Mouse (Mus musculus) embryonic facial prominence, embryonic 11.5 days (tissue): Measurements from ENCODE around the gene Pabpc4. TPM values are rescaled to one million over a fixed set of nuclear protein-coding genes. Genes with fewer than 3 reads are reported as not detected.
"Not testable (repeated sequence)": the region's sequence is repeated elsewhere in the genome, so short reads cannot be mapped to it uniquely, and the experiment has no call there.

Source experiments
- ATAC-seq: fragments of 200-750 bp; cut with Nextera tagmentation; replicated peaks from 2 replicates; pipeline ENCODE4 v1.8.0; 2017; ENCODE audit warnings: low read depth; ENCODE audit not compliant: insufficient number of reproducible peaks, low FRiP score, low TSS enrichment
- DNase-seq: peaks from one replicate; pipeline ENCODE4 v3.0.0-alpha.2; 2015; ENCODE audit warnings: low spot score
- H3K27ac ChIP-seq: fragments of 300-500 bp; sonication (generic); replicated peaks from 2 replicates; pipeline ENCODE4 v1.5.1; 2014; ENCODE audit warnings: mild to moderate bottlenecking, low read depth, low read length, control low read depth
- H3K27me3 ChIP-seq: fragments of 300-500 bp; sonication (generic); 2 replicates; pipeline ENCODE4 v1.6.1; 2014; ENCODE audit warnings: mild to moderate bottlenecking, low read length, moderate library complexity, mixed read lengths; ENCODE audit not compliant: control insufficient read depth, insufficient read depth
- H3K36me3 ChIP-seq: fragments of 300-500 bp; sonication (generic); replicated peaks from 2 replicates; pipeline ENCODE4 v1.6.1; 2014; ENCODE audit warnings: low read depth, mild to moderate bottlenecking, low read length, moderate library complexity, mixed read lengths; ENCODE audit not compliant: control insufficient read depth, insufficient read depth
- H3K4me1 ChIP-seq: fragments of 300-500 bp; sonication (generic); 2 replicates; pipeline ENCODE4 v1.6.1; 2014; ENCODE audit warnings: low read length, mixed read lengths; ENCODE audit not compliant: control insufficient read depth, insufficient read depth
- H3K4me2 ChIP-seq: fragments of 300-500 bp; sonication (generic); 2 replicates; pipeline ENCODE4 v1.6.1; 2014; ENCODE audit warnings: low read depth, mild to moderate bottlenecking, control low read depth, low read length, moderate library complexity
- H3K4me3 ChIP-seq: fragments of 300-500 bp; sonication (generic); 2 replicates; pipeline ENCODE4 v1.5.1; 2014; ENCODE audit warnings: low read depth, low read length, control low read depth
- H3K9ac ChIP-seq: fragments of 300-500 bp; sonication (generic); replicated peaks from 2 replicates; pipeline ENCODE4 v1.6.1; 2014; ENCODE audit warnings: mild to moderate bottlenecking, control low read depth, low read length
- H3K9me3 ChIP-seq: fragments of 300-500 bp; sonication (generic); replicated peaks from 2 replicates; pipeline ENCODE4 v1.6.1; 2016; ENCODE audit warnings: mild to moderate bottlenecking, low read length, inconsistent platforms, mixed read lengths; ENCODE audit not compliant: control insufficient read depth
- WGBS: fragments of 180-500 bp; shearing (Covaris S2); extraction: QIAGEN DNeasy Blood & Tissue Kit; methylation state at CpG from one replicate; pipeline ENCODE4 v1.1.7; 2014; 5-methylcytosine and 5-hydroxymethylcytosine counted together
- polyA plus RNA-seq: library from polyadenylated mRNA; unstranded; fragments of >200 nt; fragmentation: Nextera tagmentation; extraction: Ambion mirVana; gene quantifications from 2 replicates; pipeline ENCODE4 v1.2.1, GENCODE M21; 2014

The Pabpc4 gene
- polyA plus RNA-seq, 1 experiment from 2014 or later, result 44.0 TPM

DNA sequence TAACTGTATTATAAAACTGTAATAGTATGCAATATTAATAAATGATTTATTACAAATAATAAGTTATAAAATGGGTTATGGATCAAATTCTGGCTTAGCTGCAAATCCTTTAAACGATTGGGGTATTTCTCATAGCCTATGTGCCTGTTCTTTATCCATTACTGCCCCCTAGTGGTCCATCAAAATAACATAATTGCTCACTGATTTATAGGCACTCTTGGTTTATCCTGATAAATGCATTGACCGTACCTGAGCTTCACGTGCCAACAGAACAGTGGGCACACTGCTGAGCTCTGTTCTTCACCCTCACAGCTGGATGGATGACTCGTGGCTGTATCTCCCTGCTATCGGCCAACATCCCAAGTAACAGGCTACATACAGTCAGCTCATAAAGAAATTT is 7.5 kb upstream of the Pabpc4 start:
- Histone ChIP-seq H3K9me3 (no peaks in the 10 kb centered on the region), H3K4me3 (no peak overlapping the region), H3K4me2 (no peak overlapping the region), H3K27ac (no peak overlapping the region), H3K9ac (no peak overlapping the region), H3K4me1 (no peaks in the 10 kb centered on the region), H3K27me3 (no peaks in the 10 kb centered on the region), H3K36me3 (no peaks in the 10 kb centered on the region)
- ATAC-seq (no peak), DNase-seq (peak; percentile 81)
- WGBS, result 23% methylated on average over 5 of the region's 5 CpGs

DNA sequence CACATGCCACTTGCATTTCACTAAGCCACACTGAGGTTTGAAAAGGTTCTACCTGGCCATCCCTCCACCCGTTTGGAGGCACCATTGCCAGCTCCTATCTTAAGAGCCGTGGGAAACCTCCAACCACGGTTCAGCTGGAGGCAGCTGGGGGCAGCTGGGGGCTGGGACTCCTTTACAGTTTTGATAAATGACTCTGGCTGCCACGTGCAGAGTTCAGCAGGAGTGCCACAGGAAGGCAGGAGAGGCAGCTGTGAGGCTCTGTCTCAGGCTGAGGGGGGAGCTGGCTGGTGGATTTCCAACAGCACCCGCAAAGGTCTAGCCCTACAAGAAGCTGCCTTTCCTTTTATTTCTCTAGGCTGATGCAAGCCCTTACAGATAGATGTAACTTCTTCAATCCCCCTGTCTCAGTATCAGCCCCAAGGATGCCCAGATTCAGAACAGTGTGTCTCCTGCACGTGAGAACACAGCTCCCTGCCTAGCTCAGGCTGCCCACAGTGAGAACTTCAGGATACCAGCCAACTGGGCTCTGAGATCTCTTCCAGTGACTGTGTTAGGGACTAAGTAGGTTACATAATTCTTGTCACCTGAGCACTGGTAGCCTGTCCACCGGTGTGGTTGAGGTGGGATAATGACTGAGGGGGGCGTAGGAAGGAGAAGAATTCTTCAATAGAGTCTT is 1.9 kb upstream of the Pabpc4 start:
- H3K4me3 ChIP-seq, result no peak overlapping the region
- DNase-seq, result peak; percentile 14
- no peak overlapping the region for H3K27ac ChIP-seq
- no peaks in the 10 kb centered on the region for H3K36me3 ChIP-seq
- H3K4me1 ChIP-seq, result peaks cover 3% of the 10 kb centered on the region; the same call in 1 of the 2 replicates
- H3K27me3 ChIP-seq, result no peaks in the 10 kb centered on the region
- no peak overlapping the region for H3K9ac ChIP-seq
- 45% methylated on average over 8 of the region's 8 CpGs for WGBS
- no peaks in the 10 kb centered on the region for H3K9me3 ChIP-seq
- no peak for ATAC-seq
- no peak overlapping the region for H3K4me2 ChIP-seq

DNA sequence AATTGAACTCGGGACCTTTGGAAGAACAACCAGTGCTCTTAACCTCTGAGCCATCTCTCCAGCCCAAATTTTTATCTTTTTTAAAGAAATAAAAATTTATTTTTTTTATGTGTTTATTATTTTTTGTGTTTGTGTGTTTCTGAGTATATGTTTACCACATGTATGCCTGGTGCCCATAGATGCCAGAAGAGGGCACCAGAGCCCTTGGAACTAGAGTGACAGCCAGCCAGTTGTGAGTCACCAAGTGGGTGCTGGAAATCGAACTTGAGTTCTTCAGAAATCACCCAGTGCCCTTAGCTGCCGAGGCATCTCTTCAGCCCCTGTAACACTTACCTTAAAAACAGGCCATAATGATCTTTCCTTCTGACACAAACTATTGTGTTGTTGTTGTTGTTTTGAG is 8.9 kb downstream of the Pabpc4 start:
- Histone ChIP-seq H3K9me3 (no peaks in the 10 kb centered on the region), H3K4me3 (no peak overlapping the region), H3K36me3 (no peaks in the 10 kb centered on the region), H3K9ac (no peak overlapping the region), H3K4me1 (no peaks in the 10 kb centered on the region), H3K4me2 (no peak overlapping the region), H3K27me3 (no peaks in the 10 kb centered on the region), H3K27ac (no peak overlapping the region)
- no peak for DNase-seq
- 83% methylated on average over 3 of the region's 3 CpGs for WGBS
- no peak for ATAC-seq

DNA sequence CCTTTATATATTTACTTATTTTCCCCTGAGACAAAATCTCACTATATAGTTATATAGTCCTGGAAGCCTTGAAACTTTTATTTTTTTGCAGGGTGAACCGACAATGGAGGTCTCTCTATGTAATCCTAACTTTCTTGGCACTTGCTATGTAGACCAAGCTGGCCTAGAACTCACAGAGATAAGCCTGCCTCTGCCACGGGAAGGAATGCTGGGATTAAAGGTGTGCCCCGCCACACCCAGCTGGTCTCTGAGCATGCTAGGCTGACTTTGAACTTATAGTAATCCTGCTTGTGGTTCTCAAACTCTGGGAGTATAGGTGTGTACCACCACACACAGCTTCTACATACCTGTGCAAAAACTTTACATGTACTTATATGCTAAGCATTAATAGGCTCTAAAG is 18.0 kb downstream of the Pabpc4 start:
- ATAC-seq (no peak), DNase-seq (no peak)
- 67% methylated on average over 3 of the region's 3 CpGs for WGBS
- H3K9ac ChIP-seq, result no peak overlapping the region
- H3K36me3 ChIP-seq, result no peaks in the 10 kb centered on the region
- H3K4me2 ChIP-seq, result no peak overlapping the region
- H3K9me3 ChIP-seq, result no peaks in the 10 kb centered on the region
- H3K27me3 ChIP-seq, result no peaks in the 10 kb centered on the region
- peaks cover 7% of the 10 kb centered on the region for H3K4me1 ChIP-seq
- H3K4me3 ChIP-seq, result no peak overlapping the region
- H3K27ac ChIP-seq, result no peak overlapping the region

DNA sequence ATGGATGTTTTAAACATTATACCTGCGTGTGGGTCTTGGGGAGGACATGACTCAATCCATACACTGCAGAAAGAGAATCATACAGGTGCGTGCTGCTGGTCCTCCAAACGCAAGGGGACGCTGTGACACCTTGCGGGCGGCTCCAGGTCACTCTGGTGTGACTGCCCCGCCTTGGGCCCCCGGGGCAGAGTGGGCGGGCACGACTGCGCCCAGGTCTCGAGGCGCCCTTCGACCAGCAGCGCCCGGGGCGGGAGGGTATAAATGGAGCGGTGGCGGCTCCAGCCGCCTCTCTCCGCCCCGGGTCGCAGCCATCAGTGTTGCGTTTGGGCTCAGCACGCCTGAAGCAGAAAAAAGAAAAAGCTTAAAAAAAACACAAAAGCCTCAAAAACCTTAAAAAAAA is 20.3 kb downstream of the Pabpc4 start:
- peak; percentile 93 for ATAC-seq
- no peaks in the 10 kb centered on the region for H3K36me3 ChIP-seq
- H3K4me2 ChIP-seq, result peak overlapping the region; percentile 37
- H3K4me1 ChIP-seq, result peaks cover 7% of the 10 kb centered on the region
- peak overlapping the region; percentile 48 for H3K4me3 ChIP-seq
- H3K27me3 ChIP-seq, result no peaks in the 10 kb centered on the region
- no peak overlapping the region for H3K27ac ChIP-seq
- peak overlapping the region; percentile 60 for H3K9ac ChIP-seq
- 1% methylated on average over 25 of the region's 25 CpGs for WGBS
- no peaks in the 10 kb centered on the region for H3K9me3 ChIP-seq
- peak; percentile 94 for DNase-seq

DNA sequence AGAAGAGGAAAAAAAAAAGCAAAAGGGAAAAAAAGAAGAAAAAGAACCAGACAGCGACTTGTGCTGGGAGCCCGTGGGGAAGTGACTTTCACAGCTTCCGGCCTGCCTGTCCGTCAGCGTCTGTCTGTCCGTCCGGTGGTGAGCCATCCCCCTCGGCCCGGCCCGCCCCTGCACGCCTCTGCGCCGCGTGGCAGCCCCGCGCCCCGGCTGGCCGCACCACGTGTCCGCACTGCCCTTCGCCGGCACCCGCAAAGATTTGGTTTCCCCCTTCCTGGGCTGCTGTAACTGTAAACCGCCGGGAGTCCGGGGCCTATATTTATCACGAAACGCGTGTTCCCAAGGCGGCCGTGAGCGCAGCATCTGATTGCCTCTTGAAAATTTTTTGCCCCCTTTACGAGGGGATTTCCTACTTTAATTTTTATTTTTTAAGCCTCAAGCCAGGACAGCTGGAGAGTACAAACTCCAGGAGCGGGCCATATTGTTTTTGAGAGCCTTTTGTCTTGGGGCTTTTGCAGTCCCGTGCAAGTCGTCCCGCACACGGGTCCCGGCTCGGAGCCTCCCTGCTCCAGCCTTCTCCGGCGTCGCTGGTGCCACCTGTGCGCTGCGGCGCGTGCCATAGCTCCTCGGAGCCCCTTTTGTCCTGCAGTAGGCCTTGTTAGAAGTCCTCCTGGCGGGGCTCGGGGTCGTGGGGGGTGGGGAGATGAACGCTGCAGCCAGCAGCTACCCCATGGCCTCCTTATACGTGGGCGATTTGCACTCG is 20.9 kb downstream of the Pabpc4 start:
- Histone ChIP-seq H3K4me2 (peak overlapping the region; percentile 86), H3K4me3 (peak overlapping the region; percentile 48), H3K9ac (peak overlapping the region; percentile 60)
- not testable (repeated sequence) for H3K9me3 ChIP-seq, H3K27ac ChIP-seq, H3K4me1 ChIP-seq, H3K36me3 ChIP-seq, H3K27me3 ChIP-seq
- DNase-seq, result peak; percentile 18
- under 1% methylated on average over 37 of the region's 55 CpGs for WGBS
- peak; percentile 45; the same call in 1 of the 2 replicates for ATAC-seq

DNA sequence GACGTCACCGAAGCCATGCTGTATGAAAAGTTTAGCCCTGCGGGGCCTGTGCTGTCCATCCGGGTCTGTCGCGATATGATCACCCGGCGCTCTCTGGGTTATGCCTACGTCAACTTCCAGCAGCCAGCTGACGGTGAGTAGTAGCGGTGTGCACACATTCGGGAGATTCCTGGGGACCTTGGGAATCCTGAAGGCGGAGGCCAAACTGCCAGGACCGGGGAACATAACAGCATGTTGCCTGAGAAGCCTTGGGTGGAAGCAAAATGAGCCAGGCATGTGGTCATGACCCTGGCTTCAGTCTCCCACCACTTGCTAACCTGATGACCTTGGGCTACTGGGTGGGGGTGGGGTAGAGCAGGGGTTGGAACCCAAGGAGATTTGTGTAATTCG is 21.5 kb downstream of the Pabpc4 start:
- 2% methylated on average over 10 of the region's 15 CpGs for WGBS
- DNase-seq (peak; percentile 33), ATAC-seq (0 out of 2 replicates have a peak, but pooled peaks have one; percentile 4)
- H3K4me1 ChIP-seq, H3K27ac ChIP-seq, H3K36me3 ChIP-seq, H3K9me3 ChIP-seq, H3K27me3 ChIP-seq: not testable (repeated sequence)
- H3K4me2 ChIP-seq, result peak overlapping the region; percentile 86
- H3K4me3 ChIP-seq, result peak overlapping the region; percentile 48
- H3K9ac ChIP-seq, result peak overlapping the region; percentile 60
